Mouse (Mus musculus): Measurements from ENCODE around the gene Gas7.

Gas7 gene

DNA sequence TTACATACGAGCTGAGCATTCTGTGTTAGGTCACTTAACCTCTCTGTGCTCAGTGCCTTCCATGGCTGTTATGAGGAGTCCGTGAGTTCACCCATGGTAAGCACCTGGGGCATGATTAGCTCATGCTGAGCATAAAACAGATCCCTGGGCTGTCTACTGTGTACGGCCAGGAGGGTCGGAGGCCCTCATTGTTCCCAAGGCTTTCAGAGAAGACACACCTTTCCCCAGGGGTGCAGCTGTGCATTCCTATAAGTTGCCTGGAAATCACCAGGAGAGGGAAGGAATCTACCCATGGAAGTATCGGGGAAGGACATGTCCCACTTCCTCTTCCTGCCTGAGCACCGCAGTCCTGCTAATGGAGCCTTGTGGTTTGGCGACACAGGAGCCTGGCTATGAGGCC is 201.1 kb downstream of the Gas7 start:
- DNase-seq (ENCODE audit: low spot score), result no peak

DNA sequence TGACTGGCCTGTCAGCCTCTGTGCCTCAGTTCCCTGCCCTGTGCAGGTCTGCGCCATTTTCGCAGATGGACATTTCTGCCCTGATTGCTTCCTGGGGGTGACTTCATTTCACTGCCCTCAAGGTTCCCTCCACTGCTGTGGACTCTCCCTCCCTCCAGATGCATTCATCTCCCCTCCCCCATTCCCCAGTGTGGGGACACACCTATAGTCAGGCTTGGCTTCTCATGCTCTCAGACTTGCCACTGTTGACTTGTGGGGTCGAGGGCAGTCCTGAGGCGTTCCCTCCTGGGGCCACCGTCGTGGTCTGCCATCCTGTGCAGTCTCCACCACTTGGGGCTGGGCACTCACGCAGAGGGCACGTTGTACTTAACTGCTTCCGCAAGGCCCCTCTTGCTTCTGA is 201.6 kb downstream of the Gas7 start:
- DNase-seq (ENCODE audit: low spot score), result no peak

DNA sequence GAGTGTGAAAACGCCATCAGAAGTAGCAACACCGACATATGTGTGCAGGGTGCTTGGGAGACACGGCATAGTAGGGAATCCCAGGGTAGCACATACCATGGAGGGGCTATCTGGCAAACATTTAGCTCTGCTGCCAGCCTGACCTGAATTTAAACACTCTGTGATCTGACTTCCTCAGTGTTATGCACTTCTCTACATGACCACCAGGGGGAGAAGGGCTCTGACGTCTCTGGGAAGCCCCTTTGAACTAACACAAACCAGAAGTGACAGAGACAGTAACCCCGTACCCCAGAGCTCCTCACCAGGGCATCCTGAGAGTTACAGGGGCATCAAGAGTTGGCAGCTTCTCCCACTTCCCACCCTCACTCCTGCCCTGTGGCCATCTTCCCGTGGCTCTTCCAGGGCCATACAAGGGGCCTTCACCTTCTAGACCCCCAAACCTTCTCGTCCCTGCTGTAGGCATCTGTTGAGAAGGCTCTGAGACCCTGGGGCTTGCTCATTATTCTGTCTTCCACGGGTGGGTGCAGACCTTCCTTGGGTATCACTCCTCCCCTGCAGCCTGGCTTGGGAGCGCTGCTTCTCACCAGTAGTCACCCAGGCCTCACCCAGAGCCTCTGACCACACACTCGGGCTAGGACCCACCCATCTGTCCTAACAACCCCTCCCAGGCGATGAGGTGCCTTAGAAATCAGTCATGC is 202.6 kb downstream of the Gas7 start:
- no peak for DNase-seq (ENCODE audit: low spot score)

DNA sequence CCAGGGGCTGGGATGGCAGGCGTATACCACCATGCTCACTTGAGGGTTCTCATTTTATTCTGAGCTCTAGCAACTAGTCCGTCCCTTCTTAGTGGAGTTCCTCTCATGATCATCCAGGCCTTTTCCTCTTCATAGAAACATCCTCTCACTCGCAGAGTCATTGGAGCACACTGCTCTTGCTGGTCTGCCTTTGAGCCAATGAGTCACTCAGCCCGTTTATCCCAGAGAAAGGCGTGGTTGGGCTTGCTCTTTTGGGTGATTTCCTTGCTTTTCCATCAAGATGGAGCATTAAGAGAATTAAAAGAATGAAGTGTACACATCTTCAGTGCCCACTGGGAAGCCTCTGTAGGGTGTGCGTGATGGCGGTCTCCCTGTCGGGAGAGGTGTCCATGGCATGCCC is 206.2 kb downstream of the Gas7 start:
- no peak for DNase-seq (ENCODE audit: low spot score)

DNA sequence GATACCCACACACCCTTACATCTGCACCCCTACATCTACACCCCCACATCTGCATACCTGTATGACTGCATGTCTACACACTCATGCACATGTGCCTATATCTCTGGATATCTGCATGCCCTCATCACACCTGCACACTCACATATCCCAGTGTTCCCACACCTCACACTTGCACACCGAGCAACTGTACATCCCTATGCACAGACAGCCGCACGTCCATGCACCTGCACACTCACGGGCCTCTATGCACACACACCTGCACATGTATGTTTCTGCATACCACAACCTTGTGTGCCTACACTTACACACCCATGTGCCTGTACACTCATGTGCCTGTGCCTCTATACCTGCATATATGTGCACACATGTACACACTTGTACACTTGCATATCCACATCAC is 208.2 kb downstream of the Gas7 start:
- no peak for DNase-seq (ENCODE audit: low spot score)

DNA sequence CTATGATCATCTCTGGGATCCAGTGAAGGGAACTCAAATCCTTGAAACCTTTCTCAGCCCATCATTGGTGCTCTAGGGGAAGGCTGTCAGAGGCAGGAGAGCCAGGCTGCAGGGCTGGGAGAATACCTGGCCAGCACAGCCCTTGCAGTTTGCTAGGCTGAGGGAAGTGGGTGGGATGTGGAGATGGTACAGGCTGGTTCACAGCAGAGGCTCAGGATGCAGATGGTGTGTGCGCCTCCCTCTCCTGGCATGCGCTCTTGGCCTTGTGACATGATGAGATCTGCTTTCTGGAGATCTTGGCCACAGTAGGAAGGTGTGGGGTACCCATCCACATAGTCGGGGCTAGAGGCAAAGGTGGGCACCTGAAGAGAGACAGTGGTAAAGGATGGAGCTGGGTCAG is 209.0 kb downstream of the Gas7 start:
- DNase-seq (ENCODE audit: low spot score), result no peak

DNA sequence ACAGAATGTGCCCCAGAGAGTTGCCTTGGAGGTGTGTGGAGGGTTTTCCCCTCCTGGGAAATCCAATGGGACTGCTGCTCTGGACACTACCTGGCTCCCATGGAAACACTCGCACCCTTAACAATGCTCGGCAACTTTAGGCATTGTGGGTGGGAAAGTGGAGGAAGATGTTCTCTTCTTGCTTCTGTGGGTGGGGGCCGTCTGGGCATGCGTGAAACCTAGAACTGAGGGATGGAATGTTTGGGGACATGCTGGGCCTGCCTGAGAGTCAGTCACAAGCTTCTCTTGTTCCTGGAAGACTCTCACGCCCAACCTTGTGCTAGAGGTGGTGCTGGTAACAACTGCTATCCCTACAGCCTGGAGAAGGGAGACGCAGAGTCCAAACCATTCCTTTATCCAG is 209.7 kb downstream of the Gas7 start:
- DNase-seq (ENCODE audit: low spot score), result no peak

DNA sequence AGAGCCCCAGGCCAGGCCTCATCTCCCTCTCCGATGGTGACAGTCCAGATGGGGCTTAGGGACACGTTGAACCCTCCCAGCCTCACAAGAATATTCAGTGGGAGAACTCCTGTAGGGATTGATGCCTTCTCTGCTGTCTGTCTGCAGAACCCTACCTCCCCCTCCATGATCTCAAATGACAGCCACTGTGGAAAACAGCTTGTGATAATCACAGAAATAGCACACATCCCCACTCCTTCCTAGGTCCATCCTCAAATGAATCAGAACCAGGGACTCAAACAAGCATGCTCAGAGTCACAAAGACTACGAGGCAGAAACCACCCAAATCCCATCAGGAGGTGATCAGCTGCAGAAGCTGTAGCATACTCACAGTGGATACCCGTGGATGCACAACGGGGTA is 210.9 kb downstream of the Gas7 start:
- no peak for DNase-seq (ENCODE audit: low spot score)

DNA sequence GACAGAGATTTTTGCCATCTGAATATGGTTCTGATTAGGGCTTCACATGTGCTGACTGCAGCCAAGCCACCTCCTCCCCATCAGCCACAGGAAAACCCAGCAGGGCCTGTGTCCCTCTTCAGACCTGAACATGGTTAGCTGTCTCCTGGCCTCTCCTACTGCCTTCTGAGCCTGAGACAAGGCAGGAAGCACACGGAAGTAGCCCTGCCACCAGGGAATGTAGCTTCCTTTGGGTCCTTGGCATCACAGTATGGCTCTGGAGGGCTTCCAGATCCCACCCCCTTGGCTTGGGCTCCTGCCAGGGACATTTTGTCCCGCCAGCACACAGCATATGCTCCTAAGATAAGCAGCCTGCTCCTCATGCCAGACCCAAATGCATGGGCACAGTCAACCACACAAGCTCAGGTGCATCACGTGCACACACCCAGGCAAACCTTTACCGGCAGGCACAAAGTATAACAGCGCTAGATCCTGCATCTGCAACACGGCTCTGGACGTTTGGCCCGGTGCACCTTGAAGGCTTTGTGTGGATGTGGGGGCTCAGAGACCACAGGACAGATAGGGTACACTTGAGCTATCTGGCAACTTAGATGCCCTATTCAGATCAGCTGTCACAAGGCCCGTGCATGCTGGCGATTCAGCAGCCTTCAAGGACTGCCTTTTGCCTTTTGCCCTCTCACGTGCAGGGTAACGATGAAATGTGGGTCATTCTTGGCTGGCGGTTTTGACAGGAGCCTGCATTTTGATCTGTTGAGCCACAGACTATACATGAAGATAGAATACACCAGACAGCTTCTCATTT is 212.5 kb downstream of the Gas7 start:
- DNase-seq (ENCODE audit: low spot score), result peak; percentile 72

DNA sequence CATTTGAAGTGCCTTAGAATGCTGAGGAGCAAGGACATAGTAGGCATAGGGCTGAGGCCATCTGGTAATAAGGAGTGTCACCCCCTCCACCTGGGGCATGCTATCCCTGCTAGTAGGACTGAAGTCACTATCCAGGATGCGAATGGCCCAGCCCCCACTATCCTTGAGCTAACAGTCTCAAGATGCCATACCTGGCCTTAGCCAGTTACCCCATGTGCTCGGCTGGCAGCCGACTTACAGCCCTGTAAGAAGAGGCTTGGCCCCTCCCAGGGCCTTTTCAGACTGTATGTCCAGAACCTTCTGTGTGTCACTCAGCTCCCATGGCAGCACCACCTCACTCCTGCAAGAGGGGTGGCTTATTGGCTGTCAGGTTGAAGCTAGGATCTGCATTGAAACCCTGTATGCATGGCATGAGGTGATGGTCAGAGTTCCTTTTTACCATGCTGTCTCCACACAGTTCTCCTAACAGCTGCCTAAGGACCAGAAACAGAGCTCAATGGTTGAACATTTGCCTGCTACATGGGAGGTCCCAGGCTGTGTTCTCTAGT is 213.3 kb downstream of the Gas7 start:
- no peak for DNase-seq (ENCODE audit: low spot score)

DNA sequence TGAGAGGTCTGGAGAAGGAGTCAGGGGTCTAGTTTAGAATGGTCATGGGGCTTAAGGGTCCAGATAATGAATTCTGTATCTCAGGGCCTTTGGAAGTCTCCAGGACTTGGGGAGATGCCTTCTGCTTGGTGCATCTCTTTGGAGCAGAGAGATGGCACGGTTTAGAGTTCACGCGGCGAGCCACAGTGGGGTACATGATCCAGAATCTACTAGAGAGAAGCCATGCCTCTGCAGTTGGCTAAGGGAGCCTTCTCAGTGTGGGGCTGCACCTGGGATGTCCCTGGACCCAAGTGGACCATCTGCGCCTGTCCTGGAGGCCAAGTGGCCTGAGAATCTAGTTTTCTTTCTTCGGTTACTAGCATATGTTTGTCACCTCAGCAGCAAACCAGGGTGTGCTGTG is 214.8 kb downstream of the Gas7 start:
- no peak for DNase-seq (ENCODE audit: low spot score)

DNA sequence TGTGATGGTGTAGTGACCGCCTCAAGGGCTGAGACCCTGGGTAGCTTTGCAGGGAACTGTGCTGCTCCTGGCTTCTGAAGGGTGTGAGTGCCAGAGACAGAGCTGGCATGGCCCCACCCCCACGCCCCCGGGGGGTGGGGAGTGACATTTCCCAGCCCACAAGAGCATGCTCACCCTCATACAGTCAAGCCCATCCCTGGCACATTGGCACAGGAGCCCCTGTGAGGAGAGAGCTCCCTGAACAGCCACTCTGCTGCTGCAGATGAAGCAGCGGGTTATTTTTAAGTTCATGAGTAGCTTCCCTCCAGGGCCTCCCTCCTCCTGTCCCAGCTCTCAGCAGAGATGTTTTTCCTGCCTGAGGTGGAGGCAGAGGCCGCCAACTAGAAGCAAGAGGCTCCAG is 216.9 kb downstream of the Gas7 start:
- no peak for DNase-seq (ENCODE audit: low spot score)

DNA sequence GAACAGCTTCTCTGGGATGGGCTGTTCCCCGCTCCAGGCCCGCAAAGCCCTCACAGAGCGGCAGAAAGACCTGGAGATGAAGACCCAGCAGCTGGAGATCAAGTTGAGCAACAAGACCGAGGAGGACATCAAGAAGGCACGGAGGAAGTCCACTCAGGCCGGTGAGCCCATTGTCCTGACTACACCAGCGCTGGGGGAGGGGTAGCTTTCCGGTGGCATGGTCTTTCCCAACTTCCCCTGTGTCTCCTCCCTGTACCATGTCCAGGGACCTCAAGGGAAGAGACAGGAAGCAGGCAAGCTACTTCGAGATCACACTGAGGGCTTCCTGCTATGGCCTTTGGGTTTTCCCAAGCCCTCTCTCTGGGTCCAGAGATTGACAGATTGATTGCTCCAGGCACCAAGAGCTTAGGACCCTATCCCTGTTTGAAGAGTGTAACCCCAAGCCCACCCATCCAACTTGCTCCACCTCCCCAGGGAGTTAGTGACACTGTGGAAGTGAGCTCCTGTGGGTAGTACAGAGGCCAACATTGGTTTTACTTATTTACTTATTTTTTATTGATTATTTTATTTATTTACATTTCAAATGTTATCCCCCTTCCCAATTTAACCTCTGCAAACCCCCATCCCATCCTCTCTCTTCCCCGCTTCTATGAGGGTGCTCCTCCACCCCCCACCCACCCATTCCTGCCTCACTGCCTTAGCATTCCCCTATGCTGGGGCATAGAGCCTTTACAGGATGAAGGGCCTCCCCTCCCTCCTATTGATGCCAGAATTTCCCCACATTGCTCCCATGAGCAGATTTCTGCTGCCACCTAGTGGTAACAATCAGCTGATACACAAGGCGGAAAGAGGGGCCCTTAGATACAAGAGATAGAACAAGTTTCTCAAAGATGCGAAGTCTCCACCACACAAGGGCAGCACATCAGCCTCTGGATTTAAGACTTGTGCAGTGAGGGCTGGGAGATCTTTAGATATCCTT is 220.6 kb downstream of the Gas7 start:
- no peak for DNase-seq (ENCODE audit: low spot score)

DNA sequence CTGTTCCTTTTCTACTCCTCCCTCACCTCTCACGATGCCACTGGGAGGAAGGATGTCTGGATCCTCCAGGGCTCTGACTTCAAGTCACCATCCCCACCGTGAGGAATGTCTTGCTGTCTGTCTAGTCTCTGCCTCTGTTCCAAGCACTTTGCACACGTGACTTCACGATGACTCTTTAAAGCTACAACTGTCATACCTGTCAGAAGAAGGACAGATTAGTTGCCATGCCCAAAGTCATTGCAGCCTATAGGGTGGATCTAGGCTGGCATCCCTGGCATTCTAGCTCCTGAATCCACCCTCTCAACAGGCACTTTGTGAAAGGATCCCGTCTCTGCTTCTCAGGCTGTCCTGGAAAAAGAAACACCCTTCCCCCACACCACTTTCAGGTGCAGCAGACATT is 224.1 kb downstream of the Gas7 start:
- DNase-seq (ENCODE audit: low spot score), result no peak

DNA sequence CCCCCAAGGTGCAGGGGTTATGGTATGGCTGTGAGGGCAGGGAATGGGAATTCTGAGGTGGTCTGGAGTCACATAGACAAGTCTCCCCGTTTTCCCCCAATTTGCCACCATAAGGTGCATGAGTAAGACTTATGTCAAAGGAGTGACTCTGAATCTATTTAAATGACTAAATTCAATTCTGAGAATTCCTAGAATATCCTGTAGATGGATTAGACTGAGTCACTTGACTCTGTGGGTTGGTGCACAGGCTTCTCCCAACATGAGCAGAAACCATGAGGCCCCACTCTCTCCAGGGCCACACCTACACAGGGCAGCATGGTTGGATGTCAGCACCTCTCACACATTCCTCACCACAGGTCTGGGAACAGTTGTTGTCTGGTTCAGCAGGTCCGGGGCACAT is 224.7 kb downstream of the Gas7 start:
- no peak for DNase-seq (ENCODE audit: low spot score)

DNA sequence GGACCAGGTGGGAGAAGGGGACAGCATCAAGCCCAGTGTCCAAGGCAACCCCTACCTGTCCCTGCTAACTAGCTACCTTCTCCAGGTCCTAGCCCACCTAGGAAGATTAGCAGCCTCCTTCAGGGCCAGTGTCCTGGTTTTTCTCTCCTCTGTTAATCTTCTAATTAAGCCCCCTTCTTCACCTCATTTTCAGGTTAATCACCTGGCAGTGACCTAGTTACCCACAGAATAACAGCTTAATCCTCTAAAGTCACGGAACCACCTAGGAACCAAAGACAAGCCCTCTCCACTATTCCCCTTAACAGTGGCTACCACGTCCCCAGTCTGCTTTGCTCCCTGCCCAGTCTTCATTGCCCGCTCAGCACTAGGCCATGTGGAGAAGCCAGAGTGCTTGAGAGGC is 226.6 kb downstream of the Gas7 start:
- DNase-seq (ENCODE audit: low spot score), result no peak

DNA sequence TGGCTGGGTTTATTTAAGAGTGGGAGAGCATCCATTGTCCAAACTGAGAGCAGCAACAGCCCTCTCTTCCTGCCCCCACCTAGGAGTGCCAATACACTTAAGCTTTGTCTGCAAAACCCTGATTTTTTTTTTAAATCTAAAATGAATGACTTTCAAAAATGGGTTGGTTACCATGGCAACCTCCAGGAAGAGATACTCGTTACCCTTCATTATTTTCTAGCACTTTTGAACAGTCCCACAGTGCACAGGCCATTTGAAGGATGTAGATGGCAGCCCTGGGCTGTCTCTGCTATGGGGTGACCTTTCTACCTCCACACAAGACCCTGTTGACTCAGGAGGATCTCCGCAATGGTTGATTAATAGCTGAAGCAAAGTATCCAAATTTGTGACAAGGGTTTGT is 230.9 kb downstream of the Gas7 start:
- no peak for DNase-seq (ENCODE audit: low spot score)

DNA sequence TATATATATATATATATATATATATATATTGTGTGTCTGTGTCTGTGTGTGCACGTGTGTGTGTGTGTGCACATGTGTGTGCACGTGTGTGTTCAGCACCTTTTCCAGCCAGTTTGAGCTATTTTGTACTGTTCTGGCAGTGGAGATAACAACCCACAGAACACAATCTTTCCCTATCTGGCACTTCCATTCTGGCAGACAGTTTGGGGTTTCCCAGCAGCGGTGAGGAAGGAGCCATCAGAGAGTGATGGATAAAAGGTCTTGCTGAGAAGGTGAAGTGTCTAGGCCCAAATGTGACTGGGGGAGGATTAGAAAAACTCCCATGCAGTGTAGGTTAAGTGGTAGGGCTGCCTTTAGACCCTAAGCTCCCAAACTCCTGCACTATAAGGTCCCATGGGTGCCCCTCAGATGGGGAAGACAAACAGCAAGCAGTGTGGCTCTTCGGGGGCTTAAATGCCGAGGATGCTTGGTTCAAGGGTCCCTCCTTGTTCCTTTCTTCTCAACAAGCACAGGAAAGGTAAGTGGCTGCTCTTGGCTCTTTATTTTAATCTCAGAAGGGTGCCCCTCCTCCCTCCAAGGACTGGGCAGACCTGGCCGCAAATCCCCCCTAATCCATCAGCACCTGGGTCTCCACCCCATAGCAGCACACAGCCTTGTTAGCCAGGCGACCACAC is 239.6 kb downstream of the Gas7 start, which contains the start of gene Rcvrn:
Gene Rcvrn, plus strand, starts transcription at position 624 of the 674 bp plus-strand sequence.
- no peak for DNase-seq (ENCODE audit: low spot score)

DNA sequence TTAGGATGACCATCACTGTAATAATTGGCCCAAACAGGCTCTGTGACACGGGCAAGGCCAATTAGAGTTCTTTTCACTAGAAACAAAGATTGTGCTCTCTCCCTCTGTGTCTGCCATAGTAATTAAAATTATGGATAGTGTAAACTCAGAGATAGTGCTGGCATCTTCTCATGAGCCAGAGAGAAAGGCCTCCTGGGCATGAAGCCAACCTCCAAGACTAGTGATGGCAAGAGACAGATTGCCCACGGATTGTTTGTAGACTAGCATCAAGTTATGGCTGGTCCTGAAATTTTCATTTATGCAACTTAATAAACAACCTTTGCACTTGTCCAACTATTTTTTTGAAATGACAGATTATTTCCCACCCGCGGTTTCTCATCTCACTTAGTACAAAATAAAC is 257.7 kb downstream of the Gas7 start:
- no peak for DNase-seq (ENCODE audit: low spot score)

DNA sequence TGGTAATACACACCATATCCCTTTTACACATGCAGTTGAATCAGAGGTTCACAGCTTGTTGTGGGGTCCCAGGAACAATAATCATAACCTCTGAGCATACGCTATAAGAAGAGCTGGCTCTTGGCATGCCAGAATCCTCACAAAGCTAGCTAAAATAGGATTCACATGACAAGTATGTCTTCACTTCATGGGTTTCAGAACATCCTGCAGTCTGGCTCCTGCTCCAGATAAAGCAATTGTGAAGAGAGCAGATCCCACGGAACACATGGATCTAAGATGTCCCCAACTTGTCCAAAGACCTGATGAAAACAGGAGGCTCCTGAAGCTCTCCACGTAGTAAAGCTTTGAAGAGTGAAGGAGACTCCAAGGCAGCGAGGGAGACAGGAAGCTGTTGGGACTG is 260.1 kb downstream of the Gas7 start:
- DNase-seq (ENCODE audit: low spot score), result no peak

DNA sequence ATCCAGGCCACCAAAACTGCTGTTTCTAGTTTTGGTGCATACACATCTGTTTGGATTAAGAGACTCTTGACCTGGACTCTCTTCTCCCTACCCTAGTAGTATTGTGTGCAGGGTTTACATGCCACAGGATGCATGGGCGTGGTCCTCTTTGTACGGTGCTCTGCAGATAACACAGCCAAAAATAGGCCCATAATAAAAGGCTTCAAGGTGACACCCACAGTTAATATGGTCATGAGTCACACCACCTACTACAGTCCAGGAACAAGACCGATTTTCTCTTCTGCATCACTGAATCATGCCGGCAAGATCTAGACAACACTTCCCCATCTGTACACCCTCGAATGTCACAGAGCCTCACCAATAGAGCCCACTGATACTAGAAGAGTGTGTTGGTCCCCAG is 266.2 kb downstream of the Gas7 start:
- no peak for DNase-seq (ENCODE audit: low spot score)
